Mouse (Mus musculus): Measurements from ENCODE around the gene Tmem110. TPM values are rescaled to one million over a fixed set of nuclear protein-coding genes. Genes with fewer than 3 reads are reported as not detected.

Gene Tmem110
- polyA plus RNA-seq, 1 experiment: 20.1 TPM

DNA sequence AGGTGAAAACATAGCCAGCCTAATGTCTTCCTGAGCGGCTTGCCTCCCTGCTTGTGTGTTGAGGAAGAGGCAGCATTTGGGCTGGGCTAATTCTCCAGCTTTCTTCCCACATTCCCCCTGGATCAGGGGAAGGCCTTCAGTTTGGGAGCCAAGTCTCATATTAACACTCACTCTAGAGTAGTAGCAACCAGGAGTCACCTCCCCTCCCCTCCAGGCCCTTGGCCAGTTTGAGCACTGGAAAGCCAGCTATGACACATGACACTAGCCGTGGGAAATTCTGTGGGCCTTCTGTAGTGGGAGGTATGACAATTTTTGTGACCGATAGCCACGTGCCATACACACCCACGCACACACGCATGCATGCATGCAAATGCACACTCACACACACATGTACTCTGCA is 80.6 kb downstream of the Tmem110 start:
- 94% methylated on average over 6 of the region's 6 CpGs for WGBS
- no peaks in the 10 kb centered on the region for H3K27me3 ChIP-seq (ENCODE audit: control insufficient read depth, insufficient read depth, low read length)

DNA sequence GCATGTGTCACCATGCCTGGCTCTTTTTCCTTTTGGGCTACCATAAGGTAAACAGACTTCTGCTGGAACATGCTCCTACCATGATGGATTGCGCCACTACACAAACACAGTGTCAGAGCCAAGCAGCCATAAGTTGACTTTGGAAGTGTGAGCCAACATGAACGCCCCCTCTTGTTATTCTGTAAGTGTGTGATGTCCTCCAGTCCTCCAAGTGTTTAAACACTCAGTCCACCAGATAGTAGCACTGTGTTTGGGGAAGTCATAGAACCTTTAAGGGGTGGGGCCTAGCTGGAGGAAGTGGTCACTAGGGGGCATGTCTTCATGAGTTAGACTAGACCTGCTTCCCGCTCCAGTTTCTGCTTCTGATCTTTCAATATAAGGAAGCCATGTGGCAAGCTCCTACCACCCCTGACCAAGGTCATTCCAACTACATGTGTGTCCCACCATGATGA is 82.5 kb downstream of the Tmem110 start:
- Histone ChIP-seq H3K27me3 (ENCODE audit: control insufficient read depth, insufficient read depth, low read length) (no peaks in the 10 kb centered on the region), H3K4me3 (ENCODE audit: control insufficient read depth, insufficient read depth, low read length) (no peak overlapping the region), H3K27ac (ENCODE audit: control insufficient read depth, insufficient read depth, low read length) (no peak overlapping the region), H3K4me1 (replicated peaks; ENCODE audit: control insufficient read depth, insufficient read depth, low read length) (no peaks in the 10 kb centered on the region), H3K36me3 (ENCODE audit: control insufficient read depth, insufficient read depth, low read length) (no peaks in the 10 kb centered on the region)
- WGBS: 84% methylated on average over 3 of the region's 3 CpGs
- DNase-seq: no peak
- TF ChIP-seq CTCF (IDR thresholded peaks at IDR 0.05; ENCODE audit: borderline replicate concordance, control insufficient read depth, extremely low read depth, insufficient read depth, low read length, poor library complexity) (no peak), POLR2A (IDR thresholded peaks at IDR 0.05; ENCODE audit: control insufficient read depth, extremely low read depth, insufficient read depth, low read length, poor library complexity) (no peak)

More for the DNA sequence above, 80.6 kb downstream of the Tmem110 start:
- no peak overlapping the region for H3K4me3 ChIP-seq (ENCODE audit: control insufficient read depth, insufficient read depth, low read length)
- no peak overlapping the region for H3K27ac ChIP-seq (ENCODE audit: control insufficient read depth, insufficient read depth, low read length)
- no peak for DNase-seq
- H3K36me3 ChIP-seq (ENCODE audit: control insufficient read depth, insufficient read depth, low read length): no peaks in the 10 kb centered on the region
- no peak for TF ChIP-seq CTCF (IDR thresholded peaks at IDR 0.05; ENCODE audit: borderline replicate concordance, control insufficient read depth, extremely low read depth, insufficient read depth, low read length, poor library complexity)
- TF ChIP-seq POLR2A (IDR thresholded peaks at IDR 0.05; ENCODE audit: control insufficient read depth, extremely low read depth, insufficient read depth, low read length, poor library complexity): no peak
- H3K4me1 ChIP-seq (replicated peaks; ENCODE audit: control insufficient read depth, insufficient read depth, low read length): no peaks in the 10 kb centered on the region

DNA sequence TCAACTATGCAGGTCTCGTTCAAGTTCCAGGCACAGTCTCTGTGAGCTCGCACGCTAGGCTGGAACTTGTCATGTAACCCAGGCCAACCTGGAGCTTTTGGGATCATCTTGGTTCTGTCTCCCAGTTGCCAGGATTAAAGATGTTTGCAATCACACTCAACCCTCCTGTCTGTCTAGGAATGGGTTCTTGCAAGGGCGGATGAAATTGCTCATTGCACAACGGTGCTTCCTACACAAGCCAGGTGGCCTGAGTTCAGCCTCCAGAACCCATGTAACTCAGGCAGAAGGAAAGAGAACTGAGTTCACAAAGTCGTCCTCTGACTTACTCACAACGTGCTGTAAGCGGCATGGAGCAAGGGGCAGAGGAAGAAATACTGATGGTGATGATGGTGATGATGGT is 85.8 kb downstream of the Tmem110 start:
- H3K36me3 ChIP-seq (ENCODE audit: control insufficient read depth, insufficient read depth, low read length): no peaks in the 10 kb centered on the region
- H3K4me1 ChIP-seq (replicated peaks; ENCODE audit: control insufficient read depth, insufficient read depth, low read length): no peaks in the 10 kb centered on the region
- 92% methylated on average over 8 of the region's 8 CpGs for WGBS
- H3K27ac ChIP-seq (ENCODE audit: control insufficient read depth, insufficient read depth, low read length): no peak overlapping the region
- no peak for DNase-seq
- H3K4me3 ChIP-seq (ENCODE audit: control insufficient read depth, insufficient read depth, low read length): no peak overlapping the region
- H3K27me3 ChIP-seq (ENCODE audit: control insufficient read depth, insufficient read depth, low read length): no peaks in the 10 kb centered on the region
- TF ChIP-seq CTCF (IDR thresholded peaks at IDR 0.05; ENCODE audit: borderline replicate concordance, control insufficient read depth, extremely low read depth, insufficient read depth, low read length, poor library complexity) (no peak), POLR2A (IDR thresholded peaks at IDR 0.05; ENCODE audit: control insufficient read depth, extremely low read depth, insufficient read depth, low read length, poor library complexity) (no peak)

DNA sequence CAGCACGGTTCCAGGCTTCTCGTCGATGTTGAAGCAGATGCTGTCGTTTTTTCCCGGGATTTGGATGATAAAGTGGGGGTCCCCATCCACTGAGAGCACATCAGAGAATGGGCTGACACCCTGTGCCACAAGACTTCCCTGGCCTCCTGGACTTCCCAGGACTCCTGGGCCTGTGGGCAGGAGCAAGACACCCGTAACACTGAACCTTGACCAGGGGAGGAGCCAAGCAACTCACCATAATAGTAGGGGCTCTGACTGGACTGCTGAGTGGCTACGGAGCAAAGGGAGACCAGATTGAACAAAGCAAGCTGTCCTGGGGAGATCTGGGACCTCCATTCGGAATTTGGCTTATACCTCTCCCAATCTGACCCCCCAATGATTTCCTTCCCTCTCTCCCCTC is 87.3 kb downstream of the Tmem110 start:
- Histone ChIP-seq H3K27me3 (ENCODE audit: control insufficient read depth, insufficient read depth, low read length) (no peaks in the 10 kb centered on the region), H3K27ac (ENCODE audit: control insufficient read depth, insufficient read depth, low read length) (no peak overlapping the region), H3K4me3 (ENCODE audit: control insufficient read depth, insufficient read depth, low read length) (no peak overlapping the region), H3K36me3 (ENCODE audit: control insufficient read depth, insufficient read depth, low read length) (no peaks in the 10 kb centered on the region), H3K4me1 (replicated peaks; ENCODE audit: control insufficient read depth, insufficient read depth, low read length) (no peaks in the 10 kb centered on the region)
- DNase-seq: no peak
- TF ChIP-seq POLR2A (IDR thresholded peaks at IDR 0.05; ENCODE audit: control insufficient read depth, extremely low read depth, insufficient read depth, low read length, poor library complexity) (no peak), CTCF (IDR thresholded peaks at IDR 0.05; ENCODE audit: borderline replicate concordance, control insufficient read depth, extremely low read depth, insufficient read depth, low read length, poor library complexity) (no peak)
- 92% methylated on average over 8 of the region's 8 CpGs for WGBS

DNA sequence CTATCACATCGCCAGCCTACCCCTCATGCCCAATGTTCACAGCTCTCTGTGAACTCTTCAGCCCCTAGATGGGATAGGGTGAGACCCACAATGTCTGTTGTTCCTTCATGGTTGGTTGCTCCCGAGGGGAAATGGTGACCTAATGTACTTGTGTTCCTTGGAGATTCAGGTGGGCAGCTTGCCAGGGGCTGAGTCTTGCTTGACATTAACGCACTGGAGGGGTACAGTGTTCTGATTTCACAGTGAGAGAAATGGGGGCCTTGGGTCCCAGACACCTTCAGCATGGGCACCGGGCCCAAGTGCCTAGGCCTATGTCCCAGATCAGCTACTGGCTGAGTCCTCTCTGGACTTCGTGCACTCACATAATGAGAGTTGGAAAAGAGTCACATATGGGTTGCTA is 88.0 kb downstream of the Tmem110 start:
- WGBS: 89% methylated on average over 5 of the region's 5 CpGs
- DNase-seq: no peak
- H3K27me3 ChIP-seq (ENCODE audit: control insufficient read depth, insufficient read depth, low read length): no peaks in the 10 kb centered on the region
- H3K4me1 ChIP-seq (replicated peaks; ENCODE audit: control insufficient read depth, insufficient read depth, low read length): no peaks in the 10 kb centered on the region
- H3K4me3 ChIP-seq (ENCODE audit: control insufficient read depth, insufficient read depth, low read length): no peak overlapping the region
- TF ChIP-seq CTCF (IDR thresholded peaks at IDR 0.05; ENCODE audit: borderline replicate concordance, control insufficient read depth, extremely low read depth, insufficient read depth, low read length, poor library complexity): no peak
- no peak for TF ChIP-seq POLR2A (IDR thresholded peaks at IDR 0.05; ENCODE audit: control insufficient read depth, extremely low read depth, insufficient read depth, low read length, poor library complexity)
- H3K36me3 ChIP-seq (ENCODE audit: control insufficient read depth, insufficient read depth, low read length): no peaks in the 10 kb centered on the region
- H3K27ac ChIP-seq (ENCODE audit: control insufficient read depth, insufficient read depth, low read length): no peak overlapping the region

DNA sequence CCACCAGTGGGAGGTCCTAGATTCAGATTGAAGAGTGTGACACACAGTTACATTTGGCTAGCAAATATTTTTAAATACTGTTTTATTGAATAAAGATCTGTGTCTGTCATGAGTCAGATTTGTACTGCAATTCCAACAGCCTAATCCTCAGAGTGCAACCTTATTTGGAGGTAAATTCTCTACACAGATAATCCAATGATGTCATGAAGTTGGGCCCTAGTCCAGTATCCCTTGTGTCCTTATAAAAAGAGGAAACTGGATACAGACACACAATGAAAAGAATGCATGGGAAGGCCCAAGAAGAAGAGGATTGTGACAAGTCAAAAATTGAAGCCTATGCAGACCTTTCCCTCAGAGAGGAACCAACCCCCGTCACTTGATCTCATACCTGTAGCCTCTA is 91.1 kb downstream of the Tmem110 start:
- Histone ChIP-seq H3K27ac (ENCODE audit: control insufficient read depth, insufficient read depth, low read length) (no peak overlapping the region), H3K4me3 (ENCODE audit: control insufficient read depth, insufficient read depth, low read length) (no peak overlapping the region), H3K27me3 (ENCODE audit: control insufficient read depth, insufficient read depth, low read length) (no peaks in the 10 kb centered on the region), H3K36me3 (ENCODE audit: control insufficient read depth, insufficient read depth, low read length) (no peaks in the 10 kb centered on the region), H3K4me1 (replicated peaks; ENCODE audit: control insufficient read depth, insufficient read depth, low read length) (no peaks in the 10 kb centered on the region)
- DNase-seq: no peak
- TF ChIP-seq POLR2A (IDR thresholded peaks at IDR 0.05; ENCODE audit: control insufficient read depth, extremely low read depth, insufficient read depth, low read length, poor library complexity) (no peak), CTCF (IDR thresholded peaks at IDR 0.05; ENCODE audit: borderline replicate concordance, control insufficient read depth, extremely low read depth, insufficient read depth, low read length, poor library complexity) (no peak)
- 92% methylated on average over 1 of the region's 1 CpGs for WGBS

DNA sequence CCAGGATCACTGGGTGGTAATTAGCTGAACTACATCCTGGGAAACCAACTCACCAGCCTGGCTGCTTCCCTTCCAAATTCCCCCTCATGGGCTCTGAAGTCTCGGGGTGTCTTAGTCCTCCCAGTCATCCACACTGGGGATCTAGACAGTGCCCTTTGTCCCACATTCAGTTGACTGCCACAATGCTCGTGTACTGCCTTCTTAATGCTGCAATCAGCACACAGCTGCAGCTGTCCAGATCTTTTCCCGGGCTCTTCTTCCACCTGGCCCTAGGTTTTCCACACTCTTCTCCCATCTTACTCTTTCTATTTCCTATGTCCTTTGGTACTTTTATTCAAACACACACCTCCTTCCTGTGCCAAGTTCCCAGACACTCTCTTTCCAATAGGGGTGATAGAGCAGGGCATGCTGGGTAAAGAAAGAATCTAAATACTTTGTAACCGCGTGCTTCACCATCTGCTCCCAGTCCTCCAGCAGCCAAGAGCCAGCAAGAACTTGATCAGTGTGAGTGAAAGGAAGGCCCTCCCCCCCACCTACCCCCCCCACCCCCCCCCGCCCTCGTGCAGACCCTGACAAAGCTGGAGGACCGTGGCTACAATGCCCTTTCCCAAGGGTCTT is 96.8 kb downstream of the Tmem110 start:
- TF ChIP-seq CTCF (IDR thresholded peaks at IDR 0.05; ENCODE audit: borderline replicate concordance, control insufficient read depth, extremely low read depth, insufficient read depth, low read length, poor library complexity) (no peak), POLR2A (IDR thresholded peaks at IDR 0.05; ENCODE audit: control insufficient read depth, extremely low read depth, insufficient read depth, low read length, poor library complexity) (no peak)
- no peaks in the 10 kb centered on the region for H3K4me1 ChIP-seq (replicated peaks; ENCODE audit: control insufficient read depth, insufficient read depth, low read length)
- H3K27ac ChIP-seq (ENCODE audit: control insufficient read depth, insufficient read depth, low read length): no peak overlapping the region
- H3K4me3 ChIP-seq (ENCODE audit: control insufficient read depth, insufficient read depth, low read length): no peak overlapping the region
- no peaks in the 10 kb centered on the region for H3K36me3 ChIP-seq (ENCODE audit: control insufficient read depth, insufficient read depth, low read length)
- no peak for DNase-seq
- no peaks in the 10 kb centered on the region for H3K27me3 ChIP-seq (ENCODE audit: control insufficient read depth, insufficient read depth, low read length)
- 83% methylated on average over 8 of the region's 8 CpGs for WGBS

All from thymus, adult 2 months (tissue).